Mouse (Mus musculus) hindbrain, embryonic 16.5 days (tissue): ENCODE measurements at regions not wholly inside any gene's neighbourhood (a gene's known extent, or its start where the extent isn't known, plus 50 kb on each side); places are given as distances from the start of the nearest gene placed in this dataset.
A peak's percentile ranks its signal among the peaks of the same experiment; 100 is the strongest.
"Not testable (repeated sequence)": the region's sequence is repeated elsewhere in the genome, so short reads cannot be mapped to it uniquely, and the experiment has no call there.

Experiments used
- ATAC-seq: fragments of 200-750 bp; cut with Nextera tagmentation; 2 replicates; pipeline ENCODE4 v1.8.0; 2017; ENCODE audit warnings: moderate TSS enrichment, moderate library complexity
- H3K27ac ChIP-seq: fragments of 300-500 bp; sonication (generic); 2 replicates; pipeline ENCODE4 v1.5.1; 2014; ENCODE audit warnings: low read depth, mild to moderate bottlenecking, control low read depth, low read length, moderate library complexity
- H3K27me3 ChIP-seq: fragments of 300-500 bp; sonication (generic); replicated peaks from 2 replicates; pipeline ENCODE4 v1.6.1; 2014; ENCODE audit warnings: low read length; ENCODE audit not compliant: control insufficient read depth, insufficient read depth
- H3K36me3 ChIP-seq: fragments of 300-500 bp; sonication (generic); 2 replicates; pipeline ENCODE4 v1.6.1; 2014; ENCODE audit warnings: mild to moderate bottlenecking, low read length, moderate library complexity, mixed read lengths; ENCODE audit not compliant: control insufficient read depth, insufficient read depth
- H3K4me1 ChIP-seq: fragments of 300-500 bp; sonication (generic); 2 replicates; pipeline ENCODE4 v1.6.1; 2014; ENCODE audit warnings: low read depth, low read length; ENCODE audit not compliant: control insufficient read depth, insufficient read depth
- H3K4me2 ChIP-seq: fragments of 300-500 bp; sonication (generic); 2 replicates; pipeline ENCODE4 v1.6.1; 2014; ENCODE audit warnings: mild to moderate bottlenecking, low read length, control low read depth, moderate library complexity
- H3K4me3 ChIP-seq: fragments of 300-500 bp; sonication (generic); 2 replicates; pipeline ENCODE4 v1.5.1; 2014; ENCODE audit warnings: mild to moderate bottlenecking, low read length, control low read depth, moderate library complexity
- H3K9ac ChIP-seq: fragments of 300-500 bp; sonication (generic); 2 replicates; pipeline ENCODE4 v1.6.1; 2014; ENCODE audit warnings: low read depth, mild to moderate bottlenecking, control low read depth, low read length, moderate library complexity
- H3K9me3 ChIP-seq: fragments of 300-500 bp; sonication (generic); 2 replicates; pipeline ENCODE4 v1.6.1; 2014; ENCODE audit warnings: mild to moderate bottlenecking, low read length, moderate library complexity; ENCODE audit not compliant: control insufficient read depth
- WGBS: fragments of 180-500 bp; shearing (Covaris S2); extraction: QIAGEN DNeasy Blood & Tissue Kit; methylation state at CpG from one replicate; pipeline ENCODE4 v1.1.7; 2014; 5-methylcytosine and 5-hydroxymethylcytosine counted together

DNA sequence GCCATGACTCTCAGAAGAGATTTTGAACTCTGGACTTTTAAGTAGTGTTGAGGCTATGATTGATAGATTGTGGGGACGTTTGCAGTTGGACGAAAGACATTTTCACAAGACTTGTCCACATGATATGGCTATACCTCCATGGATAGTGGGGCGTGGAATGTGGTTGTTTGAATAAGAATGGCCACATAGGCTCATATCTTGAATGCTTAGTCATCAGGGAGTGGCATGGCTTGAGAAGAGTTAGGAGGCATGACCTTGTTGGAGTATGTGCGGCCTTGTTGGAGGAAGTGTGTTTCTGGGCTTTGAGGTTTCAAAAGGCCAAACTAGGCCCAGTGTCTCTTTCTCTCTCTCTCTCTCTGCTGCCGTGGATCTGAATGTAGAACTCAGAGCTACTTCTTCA, 204.7 kb upstream of the Pclo start:
- WGBS: 88% methylated on average over 5 of the region's 5 CpGs
- H3K27me3 ChIP-seq: no peaks in the 10 kb centered on the region
- no peak overlapping the region for H3K9ac ChIP-seq
- no peaks in the 10 kb centered on the region for H3K4me1 ChIP-seq
- no peak overlapping the region for H3K27ac ChIP-seq
- H3K4me2 ChIP-seq: no peak overlapping the region
- ATAC-seq: no peak
- H3K9me3 ChIP-seq: no peaks in the 10 kb centered on the region
- no peaks in the 10 kb centered on the region for H3K36me3 ChIP-seq
- no peak overlapping the region for H3K4me3 ChIP-seq

DNA sequence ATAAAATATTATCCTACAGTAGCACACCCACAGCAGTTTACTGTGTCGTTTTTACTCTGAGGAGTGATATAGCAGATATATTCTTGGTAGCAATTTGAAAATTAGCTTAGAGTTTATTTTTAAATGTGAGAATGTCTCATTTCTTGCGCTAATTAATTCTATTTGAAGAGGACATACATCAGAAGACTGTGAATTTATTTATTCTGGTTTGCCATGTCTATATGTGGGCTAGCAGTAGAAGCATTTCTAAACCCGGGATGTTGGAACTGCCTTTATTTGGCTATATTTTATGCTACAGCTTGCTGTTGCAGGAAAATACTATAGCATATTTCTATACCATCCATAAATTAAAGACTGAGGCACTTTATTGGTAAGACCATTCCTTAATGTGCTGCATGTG, 203.0 kb upstream of the Pclo start:
- no peaks in the 10 kb centered on the region for H3K27me3 ChIP-seq
- no peaks in the 10 kb centered on the region for H3K9me3 ChIP-seq
- H3K4me3 ChIP-seq: no peak overlapping the region
- H3K9ac ChIP-seq: no peak overlapping the region
- H3K4me1 ChIP-seq: no peaks in the 10 kb centered on the region
- no peak overlapping the region for H3K27ac ChIP-seq
- H3K4me2 ChIP-seq: no peak overlapping the region
- 91% methylated on average over 3 of the region's 3 CpGs for WGBS
- H3K36me3 ChIP-seq: no peaks in the 10 kb centered on the region
- ATAC-seq: no peak

DNA sequence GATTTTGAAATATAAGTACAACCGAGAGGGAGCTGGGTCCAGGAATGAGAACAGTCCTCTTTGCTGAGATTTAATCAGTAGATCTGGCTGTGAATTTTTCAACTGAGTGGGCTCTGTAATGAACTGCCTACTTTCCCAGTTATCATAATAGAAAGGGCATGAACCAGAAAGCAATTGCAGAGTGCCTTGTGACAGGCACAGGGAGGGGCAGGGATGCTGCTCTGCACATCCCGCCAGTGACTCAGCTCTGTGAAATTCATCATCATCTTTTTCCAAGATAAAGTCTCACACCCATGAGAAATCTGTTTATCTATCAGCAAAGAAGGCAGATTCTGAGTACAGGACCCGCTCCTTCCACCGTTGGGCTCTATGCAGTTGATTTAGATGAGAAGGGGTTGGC, 194.5 kb upstream of the Pclo start:
- ATAC-seq: no peak
- no peaks in the 10 kb centered on the region for H3K27me3 ChIP-seq
- H3K9me3 ChIP-seq: no peaks in the 10 kb centered on the region
- H3K36me3 ChIP-seq: no peaks in the 10 kb centered on the region
- WGBS: 74% methylated on average over 4 of the region's 4 CpGs
- no peak overlapping the region for H3K27ac ChIP-seq
- no peak overlapping the region for H3K9ac ChIP-seq
- no peaks in the 10 kb centered on the region for H3K4me1 ChIP-seq
- no peak overlapping the region for H3K4me2 ChIP-seq
- H3K4me3 ChIP-seq: no peak overlapping the region

DNA sequence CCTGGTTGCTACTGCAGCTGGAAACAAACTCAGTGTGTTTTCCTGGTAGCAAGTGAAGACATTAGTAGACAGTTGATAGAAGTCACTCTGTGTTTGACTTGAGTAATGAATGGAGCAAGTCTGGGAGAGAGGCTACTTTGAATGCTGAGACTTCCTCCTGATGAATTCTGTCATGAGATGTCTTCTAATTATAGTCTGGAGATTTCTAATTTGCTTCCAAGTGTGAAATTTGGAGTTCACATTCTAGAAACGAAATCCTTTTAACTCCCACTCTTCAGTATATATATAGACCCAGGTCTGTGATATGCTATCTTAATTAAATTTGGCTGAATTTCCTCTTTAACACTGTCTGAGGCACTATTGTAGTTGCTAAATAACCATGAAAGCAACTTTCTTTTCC, 192.7 kb upstream of the Pclo start:
- Histone ChIP-seq H3K4me3 (no peak overlapping the region), H3K4me1 (no peaks in the 10 kb centered on the region), H3K27ac (no peak overlapping the region), H3K4me2 (no peak overlapping the region), H3K9me3 (no peaks in the 10 kb centered on the region), H3K27me3 (no peaks in the 10 kb centered on the region), H3K9ac (no peak overlapping the region), H3K36me3 (no peaks in the 10 kb centered on the region)
- ATAC-seq: no peak
- 63% methylated on average over 1 of the region's 1 CpGs for WGBS

DNA sequence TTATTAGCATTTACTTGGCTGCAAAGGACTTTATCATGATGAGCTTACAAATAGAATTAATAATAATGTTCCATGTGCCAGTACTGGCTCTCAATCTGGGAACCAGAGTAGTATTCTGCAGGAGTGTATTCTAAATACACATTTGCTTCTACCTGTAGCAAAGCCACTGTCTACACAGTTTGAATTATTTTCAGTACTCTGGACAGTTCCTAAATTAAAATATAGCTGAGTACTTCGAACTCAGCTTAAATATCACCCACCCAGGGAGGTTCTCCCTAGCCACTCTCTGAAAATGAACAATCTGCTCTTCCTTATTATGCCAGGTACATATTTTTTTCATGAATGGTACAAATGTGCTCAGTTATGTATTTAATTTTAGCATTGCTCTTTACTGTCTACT, 154.3 kb upstream of the Pclo start:
- Histone ChIP-seq H3K4me3 (no peak overlapping the region), H3K4me1 (no peaks in the 10 kb centered on the region), H3K27ac (no peak overlapping the region), H3K27me3 (no peaks in the 10 kb centered on the region), H3K36me3 (no peaks in the 10 kb centered on the region), H3K9me3 (no peaks in the 10 kb centered on the region), H3K9ac (no peak overlapping the region), H3K4me2 (no peak overlapping the region)
- 61% methylated on average over 1 of the region's 1 CpGs for WGBS
- no peak for ATAC-seq

DNA sequence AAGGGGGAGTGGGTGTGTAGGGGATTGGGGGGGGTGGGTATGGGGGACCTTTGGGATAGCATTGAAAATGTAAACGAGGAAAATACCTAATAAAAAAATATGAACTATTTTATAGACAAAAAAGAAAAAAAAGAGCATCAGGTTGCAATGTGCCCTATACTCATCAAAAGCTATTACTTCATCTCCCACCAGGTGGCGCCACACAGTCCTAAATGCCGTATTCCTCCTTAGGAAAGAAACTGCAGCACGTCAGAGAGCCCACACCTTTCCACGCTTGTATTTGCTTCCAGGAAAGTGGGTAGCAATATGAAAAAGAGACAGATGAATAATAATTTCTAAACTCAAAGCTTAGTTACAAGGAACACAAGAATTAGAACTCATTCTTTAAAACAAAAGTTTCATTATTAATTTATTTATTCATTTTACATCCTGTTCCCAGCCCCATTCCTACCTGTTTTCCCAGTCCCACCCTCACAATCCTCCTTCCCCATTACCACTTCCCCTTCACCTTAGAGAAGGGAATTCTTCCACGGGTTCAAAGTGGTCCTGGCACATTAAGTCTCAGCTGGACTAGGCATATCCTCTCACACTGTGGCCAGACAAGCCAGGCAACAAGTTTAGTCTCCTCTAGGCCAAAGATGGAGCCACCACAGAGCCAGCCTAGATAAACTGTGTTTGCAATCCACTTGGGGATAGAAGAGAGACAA, 125.4 kb upstream of the Pclo start:
- no peaks in the 10 kb centered on the region for H3K9me3 ChIP-seq

DNA sequence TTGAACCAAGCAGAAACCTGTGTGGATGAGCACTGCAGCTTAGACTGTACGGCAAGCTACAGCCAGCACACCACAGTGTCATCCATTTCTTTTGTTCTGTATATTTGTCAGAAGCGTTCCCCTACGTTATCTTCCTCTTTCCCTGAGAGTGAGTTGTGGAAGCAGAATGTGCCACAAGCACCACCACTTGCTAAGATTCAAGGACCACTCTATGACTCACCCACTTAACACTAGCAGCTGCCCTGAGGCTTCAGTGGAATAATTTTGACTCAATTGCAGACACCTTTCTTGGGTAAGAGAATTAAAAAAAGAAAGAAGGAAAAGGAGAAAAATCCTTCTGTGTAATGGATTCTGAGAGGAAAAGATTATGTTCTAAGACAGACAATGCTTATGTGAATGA, 122.9 kb upstream of the Pclo start:
- H3K4me2 ChIP-seq: no peak overlapping the region
- H3K4me1 ChIP-seq: no peaks in the 10 kb centered on the region
- WGBS: 70% methylated on average over 3 of the region's 3 CpGs
- no peak overlapping the region for H3K27ac ChIP-seq
- no peaks in the 10 kb centered on the region for H3K9me3 ChIP-seq
- no peaks in the 10 kb centered on the region for H3K27me3 ChIP-seq
- no peak for ATAC-seq
- no peak overlapping the region for H3K4me3 ChIP-seq
- no peak overlapping the region for H3K9ac ChIP-seq
- H3K36me3 ChIP-seq: no peaks in the 10 kb centered on the region

More for the DNA sequence above, 125.4 kb upstream of the Pclo start:
- 11% methylated on average over 6 of the region's 6 CpGs for WGBS
- peak; percentile 83 for ATAC-seq
- Histone ChIP-seq H3K4me2 (no peak overlapping the region), H3K4me3 (no peak overlapping the region), H3K36me3 (no peaks in the 10 kb centered on the region), H3K9ac (no peak overlapping the region), H3K27ac (no peak overlapping the region), H3K4me1 (no peaks in the 10 kb centered on the region), H3K27me3 (no peaks in the 10 kb centered on the region)

DNA sequence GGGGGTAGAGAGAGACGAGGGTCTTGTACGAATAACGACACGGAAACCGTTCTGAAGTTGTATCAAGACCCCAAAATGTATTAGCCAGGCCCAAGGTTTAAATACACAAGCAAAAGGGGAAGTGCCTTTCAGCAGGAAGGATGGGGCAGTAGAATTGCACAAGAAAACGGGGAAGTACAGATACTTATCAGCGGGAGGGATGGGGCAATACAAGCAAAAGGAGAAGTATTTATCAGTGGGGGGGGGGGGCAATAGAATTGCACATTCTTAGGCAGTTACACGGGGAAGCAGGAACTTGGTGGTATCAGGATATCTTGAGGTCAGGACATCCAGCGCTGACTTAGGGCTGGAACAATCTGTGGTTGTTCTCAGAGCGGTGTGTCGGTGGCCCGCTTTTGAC, 111.3 kb upstream of the Pclo start:
- not testable (repeated sequence) for H3K4me3 ChIP-seq, H3K36me3 ChIP-seq, H3K4me2 ChIP-seq, H3K4me1 ChIP-seq, H3K27me3 ChIP-seq, H3K9me3 ChIP-seq, H3K27ac ChIP-seq, H3K9ac ChIP-seq, ATAC-seq
- whole genome bisulfite sequencing: 89% methylated on average over 5 of the region's 12 CpGs

DNA sequence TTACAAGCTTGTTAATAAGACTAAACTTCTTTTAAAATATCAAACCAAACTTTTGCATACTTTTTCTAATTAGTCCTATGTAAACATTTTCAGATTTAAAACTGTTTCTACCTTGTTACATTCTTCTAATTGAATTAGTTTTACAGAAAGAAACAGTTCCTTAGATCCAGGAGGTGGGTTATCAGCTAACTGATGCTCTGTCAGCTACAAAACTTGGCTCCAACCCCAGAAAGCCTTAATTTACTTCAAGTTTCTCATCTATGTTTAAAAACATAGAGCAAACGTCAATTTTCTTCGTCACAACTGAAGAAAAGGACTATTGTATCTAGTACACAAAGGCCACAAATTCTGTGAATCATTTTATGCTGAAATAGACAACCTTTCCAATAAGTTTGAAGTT, 110.4 kb upstream of the Pclo start:
- Histone ChIP-seq H3K4me2 (no peak overlapping the region), H3K27me3 (no peaks in the 10 kb centered on the region), H3K4me3 (no peak overlapping the region), H3K4me1 (no peaks in the 10 kb centered on the region), H3K9me3 (no peaks in the 10 kb centered on the region), H3K36me3 (no peaks in the 10 kb centered on the region), H3K27ac (no peak overlapping the region), H3K9ac (no peak overlapping the region)
- 76% methylated on average over 2 of the region's 2 CpGs for WGBS
- no peak for ATAC-seq
